Mouse (Mus musculus) stomach, embryonic 15.5 days (tissue): Measurements from ENCODE around the gene Scube2. TPM values are rescaled to one million over a fixed set of nuclear protein-coding genes. Genes with fewer than 3 reads are reported as not detected.
A peak's percentile ranks its signal among the peaks of the same experiment; 100 is the strongest.

Source experiments
- ATAC-seq: fragments of 200-750 bp; cut with Nextera tagmentation; 2 replicates; pipeline ENCODE4 v1.8.0; 2017; ENCODE audit warnings: low read depth, moderate number of reproducible peaks, moderate TSS enrichment; ENCODE audit not compliant: insufficient read depth, low FRiP score
- H3K27ac ChIP-seq: fragments of 300-500 bp; sonication (generic); 2 replicates; pipeline ENCODE4 v1.5.1; 2015; ENCODE audit warnings: mild to moderate bottlenecking, inconsistent platforms
- H3K27me3 ChIP-seq: fragments of 300-500 bp; sonication (generic); replicated peaks from 2 replicates; pipeline ENCODE4 v1.6.1; 2015; ENCODE audit warnings: inconsistent platforms
- H3K36me3 ChIP-seq: fragments of 300-500 bp; sonication (generic); 2 replicates; pipeline ENCODE4 v1.6.1; 2015; ENCODE audit warnings: inconsistent platforms
- H3K4me1 ChIP-seq: fragments of 300-500 bp; sonication (generic); 2 replicates; pipeline ENCODE4 v1.6.1; 2015; ENCODE audit warnings: inconsistent platforms
- H3K4me2 ChIP-seq: fragments of 300-500 bp; sonication (generic); 2 replicates; pipeline ENCODE4 v1.6.1; 2015; ENCODE audit warnings: mild to moderate bottlenecking, inconsistent platforms
- H3K4me3 ChIP-seq: fragments of 300-500 bp; sonication (generic); replicated peaks from 2 replicates; pipeline ENCODE4 v1.5.1; 2015; ENCODE audit warnings: inconsistent platforms
- H3K9ac ChIP-seq: fragments of 300-500 bp; sonication (generic); 2 replicates; pipeline ENCODE4 v1.6.1; 2015; ENCODE audit warnings: inconsistent platforms
- H3K9me3 ChIP-seq: fragments of 300-500 bp; sonication (generic); 2 replicates; pipeline ENCODE4 v1.6.1; 2016; ENCODE audit warnings: inconsistent platforms
- WGBS: fragments of 180-500 bp; shearing (Covaris S2); methylation state at CpG from one replicate; pipeline ENCODE4 v1.1.7; 2015; 5-methylcytosine and 5-hydroxymethylcytosine counted together
- polyA plus RNA-seq: library from polyadenylated mRNA; unstranded; fragments of >200 nt; fragmentation: Nextera tagmentation; extraction: Ambion mirVana; gene quantifications from 2 replicates; pipeline ENCODE4 v1.2.1, GENCODE M21; 2015

Scube2 gene
- polyA plus RNA-seq = 1.5 TPM in 2 replicates

GRCm38 (mm10) chr7:109865370-109866229 is at the start of gene Scube2:
TSS of gene Scube2 (minus strand) at chr7:109865679.
- Histone ChIP-seq H3K4me2 (peak within 1 kb of the TSS; percentile 98), H3K27me3 (peaks cover 18% of the 10 kb centered on the region), H3K9me3 (no peaks in the 10 kb centered on the region), H3K9ac (peak within 1 kb of the TSS; percentile 22; the same call in 1 of the 2 replicates), H3K4me3 (peak within 1 kb of the TSS; percentile 51), H3K36me3 (no peaks in the 10 kb centered on the region), H3K4me1 (peaks cover 9% of the 10 kb centered on the region), H3K27ac (no peak within 1 kb of the TSS)
- ATAC-seq = peak; percentile 61
- 2% methylated on average over 66 of the region's 69 CpGs for WGBS

DNA sequence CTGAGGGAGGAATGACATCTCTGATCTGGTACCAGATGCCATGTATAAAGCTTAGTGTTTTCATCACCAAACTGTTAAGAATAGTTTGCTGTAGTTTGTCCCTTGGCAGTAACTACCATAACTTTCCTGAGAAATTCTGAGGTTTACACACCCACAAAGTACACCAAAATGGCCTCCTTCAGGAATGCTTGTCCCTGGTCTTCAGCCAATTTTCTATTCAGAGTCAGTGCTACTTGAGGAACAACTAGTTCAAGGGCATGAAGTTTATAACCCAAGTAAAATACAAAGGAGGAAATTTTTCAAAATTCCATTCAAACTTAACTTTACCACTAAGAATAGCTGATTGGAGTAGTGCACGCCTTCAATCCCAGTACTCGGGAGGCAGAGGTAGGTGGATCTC is 40.7 kb upstream of the Scube2 start:
- Histone ChIP-seq H3K4me2 (no peak overlapping the region), H3K4me1 (no peaks in the 10 kb centered on the region), H3K27me3 (no peaks in the 10 kb centered on the region), H3K36me3 (peaks cover 50% of the 10 kb centered on the region), H3K9me3 (no peaks in the 10 kb centered on the region), H3K4me3 (no peak overlapping the region), H3K9ac (no peak overlapping the region), H3K27ac (no peak overlapping the region)
- no peak for ATAC-seq
- WGBS = 95% methylated on average over 2 of the region's 2 CpGs

DNA sequence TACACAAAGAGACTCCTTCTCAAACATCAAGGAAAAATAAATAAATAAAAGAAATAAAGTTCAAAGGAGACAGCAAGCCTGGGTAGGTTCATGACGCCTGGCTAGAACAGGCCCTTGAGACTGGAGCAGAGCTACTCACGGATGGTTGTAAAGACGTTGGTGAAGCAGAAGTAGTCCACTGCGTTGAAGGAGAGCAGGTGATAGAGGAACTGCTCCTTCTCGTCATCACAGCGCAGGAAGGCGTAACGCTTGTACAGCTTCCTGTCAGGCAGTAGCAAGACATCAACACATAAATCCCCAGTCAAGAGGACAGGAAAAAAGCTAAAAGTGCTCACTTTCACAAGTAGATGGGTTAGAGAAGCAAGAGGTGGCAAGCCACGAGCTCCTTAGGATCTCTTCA is 35.4 kb upstream of the Scube2 start:
- Histone ChIP-seq H3K27me3 (no peaks in the 10 kb centered on the region), H3K9me3 (no peaks in the 10 kb centered on the region), H3K4me1 (no peaks in the 10 kb centered on the region), H3K27ac (no peak overlapping the region), H3K4me3 (no peak overlapping the region), H3K36me3 (peaks cover 61% of the 10 kb centered on the region), H3K9ac (no peak overlapping the region), H3K4me2 (no peak overlapping the region)
- 80% methylated on average over 9 of the region's 9 CpGs for WGBS
- ATAC-seq = no peak

DNA sequence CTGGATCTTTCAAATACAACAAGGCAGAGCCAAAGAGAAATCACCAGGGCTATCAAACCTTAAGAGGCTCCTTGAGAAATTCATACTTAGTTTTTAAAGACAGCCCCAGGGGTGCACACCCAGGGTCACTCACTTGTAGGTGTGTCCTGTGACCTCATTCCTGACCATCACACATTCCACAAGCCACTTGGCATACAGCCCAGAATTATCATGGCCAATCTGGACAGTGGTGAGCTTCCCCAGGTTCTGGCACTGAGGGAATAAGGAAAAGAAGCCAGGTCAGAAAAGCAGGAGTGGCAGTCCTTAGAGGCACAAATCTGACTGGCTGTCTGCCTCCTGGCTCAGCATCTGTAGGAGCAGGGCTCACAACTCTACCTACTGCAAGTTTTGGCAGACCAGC is 33.4 kb upstream of the Scube2 start:
- no peak overlapping the region for H3K4me3 ChIP-seq
- no peaks in the 10 kb centered on the region for H3K27me3 ChIP-seq
- no peak for ATAC-seq
- H3K4me2 ChIP-seq = no peak overlapping the region
- no peak overlapping the region for H3K27ac ChIP-seq
- peaks cover 45% of the 10 kb centered on the region for H3K36me3 ChIP-seq
- H3K9me3 ChIP-seq = no peaks in the 10 kb centered on the region
- no peaks in the 10 kb centered on the region for H3K4me1 ChIP-seq
- H3K9ac ChIP-seq = no peak overlapping the region

DNA sequence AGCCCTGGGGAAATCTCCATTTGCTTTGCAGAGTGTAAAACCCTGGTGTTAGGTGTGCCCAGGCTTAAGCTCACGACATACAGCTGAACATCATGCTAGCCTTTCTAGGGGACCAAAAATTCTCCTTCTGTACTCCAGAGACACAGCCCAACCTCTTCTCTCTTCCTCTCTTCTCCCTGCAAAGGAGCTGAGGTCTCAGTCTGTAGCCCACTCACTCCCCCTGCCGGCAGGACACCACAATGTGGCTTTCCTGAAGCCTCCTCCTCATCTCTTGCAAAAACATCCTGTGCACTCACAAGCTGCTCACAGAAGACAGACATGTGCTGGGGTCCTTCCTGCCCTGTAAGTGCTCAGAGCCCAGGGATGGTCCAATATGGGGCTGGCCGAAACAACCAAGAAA is 27.1 kb upstream of the Scube2 start:
- no peak overlapping the region for H3K4me3 ChIP-seq
- peaks cover 8% of the 10 kb centered on the region for H3K36me3 ChIP-seq
- no peak overlapping the region for H3K4me2 ChIP-seq
- H3K27ac ChIP-seq = no peak overlapping the region
- 40% methylated on average over 3 of the region's 3 CpGs for WGBS
- no peaks in the 10 kb centered on the region for H3K4me1 ChIP-seq
- H3K9ac ChIP-seq = no peak overlapping the region
- no peaks in the 10 kb centered on the region for H3K9me3 ChIP-seq
- no peaks in the 10 kb centered on the region for H3K27me3 ChIP-seq
- no peak for ATAC-seq

GRCm38 (mm10) chr7:109891786-109892185 is 26.3 kb upstream of the Scube2 start:
- no peak overlapping the region for H3K4me3 ChIP-seq
- ATAC-seq = no peak
- H3K4me2 ChIP-seq = no peak overlapping the region
- H3K9me3 ChIP-seq = no peaks in the 10 kb centered on the region
- 78% methylated on average over 4 of the region's 4 CpGs for WGBS
- no peak overlapping the region for H3K9ac ChIP-seq
- H3K36me3 ChIP-seq = peaks cover 10% of the 10 kb centered on the region
- no peak overlapping the region for H3K27ac ChIP-seq
- no peaks in the 10 kb centered on the region for H3K27me3 ChIP-seq
- H3K4me1 ChIP-seq = no peaks in the 10 kb centered on the region

- peaks cover 2% of the 10 kb centered on the region; the same call in 1 of the 2 replicates for H3K36me3 ChIP-seq
- H3K4me2 ChIP-seq = no peak overlapping the region
- H3K27ac ChIP-seq = no peak overlapping the region
- no peak overlapping the region for H3K4me3 ChIP-seq
- H3K9me3 ChIP-seq = no peaks in the 10 kb centered on the region
- no peaks in the 10 kb centered on the region for H3K4me1 ChIP-seq
- ATAC-seq = no peak
- WGBS = 89% methylated on average over 2 of the region's 2 CpGs
- no peaks in the 10 kb centered on the region for H3K27me3 ChIP-seq
- H3K9ac ChIP-seq = no peak overlapping the region
Observed at GRCm38 (mm10) chr7:109890256-109890655, 24.8 kb upstream of the Scube2 start.

DNA sequence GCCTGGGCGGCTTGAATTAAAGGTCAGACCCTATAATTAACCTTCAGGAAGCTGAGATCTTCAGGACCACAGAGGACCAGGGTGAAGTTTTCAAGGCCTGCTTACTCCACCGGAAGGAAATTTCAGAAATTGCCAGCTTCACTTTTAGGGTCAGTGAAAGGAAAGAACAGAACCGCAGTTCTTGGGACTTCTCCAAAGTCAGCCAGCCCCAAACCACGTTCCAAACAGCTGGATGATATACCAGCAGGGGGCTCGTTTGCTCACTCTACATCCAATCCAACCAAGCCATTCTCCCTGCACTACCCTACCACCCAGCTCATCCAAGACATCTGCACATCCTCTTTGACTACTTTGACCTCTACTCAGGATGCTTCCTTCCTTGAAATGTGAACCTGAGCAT is 23.8 kb upstream of the Scube2 start:
- 71% methylated on average over 5 of the region's 5 CpGs for WGBS
- Histone ChIP-seq H3K4me2 (no peak overlapping the region), H3K4me3 (no peak overlapping the region), H3K27me3 (no peaks in the 10 kb centered on the region), H3K36me3 (peaks cover 2% of the 10 kb centered on the region; the same call in 1 of the 2 replicates), H3K27ac (no peak overlapping the region), H3K9ac (no peak overlapping the region), H3K9me3 (no peaks in the 10 kb centered on the region), H3K4me1 (no peaks in the 10 kb centered on the region)
- no peak for ATAC-seq

GRCm38 (mm10) chr7:109886249-109886648 is 20.8 kb upstream of the Scube2 start:
- H3K4me2 ChIP-seq = no peak overlapping the region
- no peak overlapping the region for H3K4me3 ChIP-seq
- no peaks in the 10 kb centered on the region for H3K4me1 ChIP-seq
- H3K27me3 ChIP-seq = no peaks in the 10 kb centered on the region
- H3K36me3 ChIP-seq = peaks cover 2% of the 10 kb centered on the region; the same call in 1 of the 2 replicates
- H3K9me3 ChIP-seq = no peaks in the 10 kb centered on the region
- no peak overlapping the region for H3K9ac ChIP-seq
- WGBS = 89% methylated on average over 1 of the region's 1 CpGs
- no peak overlapping the region for H3K27ac ChIP-seq
- ATAC-seq = no peak

- no peak for ATAC-seq
- Histone ChIP-seq H3K4me2 (no peak overlapping the region), H3K4me3 (no peak overlapping the region), H3K27ac (no peak overlapping the region), H3K9me3 (no peaks in the 10 kb centered on the region), H3K9ac (no peak overlapping the region), H3K27me3 (no peaks in the 10 kb centered on the region), H3K4me1 (no peaks in the 10 kb centered on the region), H3K36me3 (peaks cover 2% of the 10 kb centered on the region; the same call in 1 of the 2 replicates)
- WGBS = 88% methylated on average over 2 of the region's 2 CpGs
Observed at GRCm38 (mm10) chr7:109882574-109882973, 17.1 kb upstream of the Scube2 start.

- Histone ChIP-seq H3K9ac (no peak overlapping the region), H3K4me2 (no peak overlapping the region), H3K4me1 (no peaks in the 10 kb centered on the region), H3K36me3 (no peaks in the 10 kb centered on the region), H3K27ac (no peak overlapping the region), H3K27me3 (no peaks in the 10 kb centered on the region), H3K4me3 (no peak overlapping the region), H3K9me3 (no peaks in the 10 kb centered on the region)
- WGBS = 67% methylated on average over 2 of the region's 2 CpGs
- no peak for ATAC-seq
Observed at GRCm38 (mm10) chr7:109881561-109882099, 16.2 kb upstream of the Scube2 start.

GRCm38 (mm10) chr7:109879158-109879557 is 13.7 kb upstream of the Scube2 start:
- WGBS = 35% methylated on average over 12 of the region's 12 CpGs
- Histone ChIP-seq H3K9ac (no peak overlapping the region), H3K27me3 (no peaks in the 10 kb centered on the region), H3K27ac (no peak overlapping the region), H3K4me2 (peak overlapping the region; percentile 31; the same call in 1 of the 2 replicates), H3K4me3 (no peak overlapping the region), H3K36me3 (no peaks in the 10 kb centered on the region), H3K4me1 (no peaks in the 10 kb centered on the region), H3K9me3 (no peaks in the 10 kb centered on the region)
- ATAC-seq = no peak
